Mouse (Mus musculus) cerebellum, adult 9-11 months (tissue): ENCODE results near the gene Slc36a1.

Source experiments
- DNase-seq: peaks from one replicate; pipeline ENCODE4 v3.0.0; 2022

Gene Slc36a1

DNA sequence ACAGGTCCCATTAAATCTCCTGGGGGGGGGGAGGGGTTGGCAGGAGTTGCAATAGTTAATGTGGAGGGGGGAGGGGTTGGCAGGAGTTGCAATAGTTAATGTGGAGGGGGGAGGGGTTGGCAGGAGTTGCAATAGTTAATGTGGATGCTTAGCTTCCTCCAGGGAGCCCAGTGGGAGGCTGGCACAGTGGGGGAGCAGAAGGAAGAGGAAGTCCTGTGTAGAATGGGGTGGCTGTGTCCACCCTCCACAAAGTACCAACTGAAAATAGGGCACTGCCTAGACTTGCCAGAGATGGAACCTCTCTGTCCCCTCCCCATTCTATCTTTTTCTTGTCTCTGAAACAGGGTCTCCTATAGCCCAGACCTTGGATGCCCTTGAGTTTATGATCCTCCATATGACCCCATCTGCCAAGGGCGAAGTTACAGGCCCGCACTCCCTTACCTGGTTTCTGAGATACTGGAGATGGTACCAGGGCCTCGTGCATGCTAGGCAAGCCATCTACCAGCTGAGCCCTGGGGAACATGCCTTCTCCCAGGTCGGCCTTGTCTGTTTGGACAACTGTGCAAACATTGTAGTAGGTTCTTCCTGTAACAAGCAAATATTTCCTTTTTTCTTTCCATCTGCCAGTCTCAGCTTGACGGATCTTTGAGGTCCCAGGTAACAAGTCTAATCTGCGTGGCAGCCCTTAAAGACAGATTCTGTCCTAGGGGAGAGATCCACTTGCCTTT lies 5.6 kb downstream of the Slc36a1 start:
- DNase-seq: no peak

DNA sequence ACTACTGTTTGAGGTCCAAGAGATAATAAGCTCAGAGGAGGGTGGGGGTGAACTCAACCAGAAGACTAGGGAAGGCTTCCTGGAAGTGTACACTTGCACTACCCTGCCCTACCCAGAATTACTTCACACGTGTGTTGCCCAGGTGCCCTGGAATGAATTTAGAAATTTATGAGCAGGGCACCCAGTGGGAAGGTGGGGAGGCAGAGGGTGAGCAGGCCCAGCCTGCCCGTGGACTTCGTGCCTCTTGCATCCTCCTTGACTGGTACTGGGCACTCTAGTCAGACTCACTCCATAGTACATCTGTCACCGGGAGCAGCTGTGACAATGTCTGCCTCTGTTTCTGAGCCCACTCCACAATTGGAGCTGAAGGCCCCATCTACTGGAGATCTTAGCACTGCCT lies 9.4 kb downstream of the Slc36a1 start:
- no peak for DNase-seq

DNA sequence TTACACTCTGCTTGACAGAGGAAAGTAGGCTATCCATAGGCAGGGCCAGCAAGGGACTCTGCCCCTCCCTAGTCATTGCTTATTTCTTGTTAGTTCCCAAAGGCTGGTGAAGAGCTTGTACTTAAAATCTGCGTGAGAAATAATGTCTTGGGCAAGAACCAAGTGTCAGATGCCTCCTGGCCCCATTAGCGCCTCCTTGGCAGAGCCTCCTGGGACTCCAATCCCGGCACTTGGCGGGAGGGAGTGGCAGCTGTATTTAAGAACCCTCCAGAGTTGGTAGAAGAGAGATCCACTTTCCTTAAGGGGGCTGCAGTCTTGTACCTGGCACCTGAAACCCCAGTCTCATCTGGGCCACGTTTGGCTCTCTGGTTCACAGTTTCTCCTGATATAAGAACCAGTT lies 10.0 kb downstream of the Slc36a1 start:
- no peak for DNase-seq

DNA sequence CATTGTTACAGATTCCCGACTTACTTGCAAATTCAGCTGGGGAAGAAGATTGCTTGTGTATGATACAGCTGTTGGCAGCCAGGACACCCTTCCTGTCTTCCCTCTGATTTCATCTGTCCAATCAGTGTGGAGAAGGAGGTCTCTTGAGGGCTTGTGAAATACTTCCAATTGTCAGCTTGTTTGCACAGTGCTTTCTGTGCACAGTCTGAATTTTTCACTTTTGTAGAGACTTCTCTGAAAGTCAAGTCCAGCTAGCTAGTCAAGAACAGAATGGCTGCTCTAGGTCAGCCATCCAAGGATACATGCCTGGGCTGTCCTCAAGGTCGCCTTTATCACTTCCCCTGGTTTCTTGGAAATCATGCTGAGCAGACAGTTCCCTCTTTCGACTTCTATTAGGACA lies 10.8 kb downstream of the Slc36a1 start:
- no peak for DNase-seq

DNA sequence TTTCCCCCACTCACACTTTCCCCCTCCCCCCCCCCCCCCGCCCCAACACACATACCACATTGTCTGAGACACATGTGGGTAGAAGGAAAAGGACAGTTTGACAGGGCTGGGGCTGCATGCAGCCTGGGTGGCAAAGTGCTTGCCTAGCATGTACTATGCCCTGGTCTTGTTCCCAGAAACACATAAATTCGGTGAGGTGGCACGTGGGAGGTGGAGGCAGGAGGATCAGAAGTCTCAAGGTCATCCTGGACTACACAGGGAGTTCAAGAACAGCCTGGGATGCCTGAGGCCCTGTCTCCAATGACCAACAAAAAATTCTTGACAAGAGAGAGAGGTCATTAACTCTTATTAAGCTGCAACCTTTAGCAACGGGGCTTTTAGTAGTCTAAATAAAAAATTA lies 11.9 kb downstream of the Slc36a1 start:
- DNase-seq: no peak

DNA sequence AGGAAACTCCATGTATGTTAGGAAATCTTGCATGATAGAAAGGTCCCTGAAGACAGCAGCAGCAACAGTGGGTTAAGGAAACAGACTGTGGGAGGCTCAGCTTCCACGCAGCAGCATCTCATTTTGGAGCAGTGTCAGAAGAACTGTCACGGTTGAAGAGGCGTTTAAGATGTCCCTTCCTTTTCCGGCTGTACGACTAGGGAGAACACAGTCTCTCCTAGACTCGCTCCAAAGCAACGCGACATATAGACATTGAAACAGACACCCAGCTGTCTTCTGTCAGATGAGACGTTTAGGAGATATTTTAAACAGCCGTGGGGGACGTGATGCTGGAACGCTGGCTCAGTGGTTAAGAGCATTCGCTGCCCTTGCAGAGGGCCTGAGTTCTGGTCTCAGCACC lies 12.7 kb downstream of the Slc36a1 start:
- no peak for DNase-seq

DNA sequence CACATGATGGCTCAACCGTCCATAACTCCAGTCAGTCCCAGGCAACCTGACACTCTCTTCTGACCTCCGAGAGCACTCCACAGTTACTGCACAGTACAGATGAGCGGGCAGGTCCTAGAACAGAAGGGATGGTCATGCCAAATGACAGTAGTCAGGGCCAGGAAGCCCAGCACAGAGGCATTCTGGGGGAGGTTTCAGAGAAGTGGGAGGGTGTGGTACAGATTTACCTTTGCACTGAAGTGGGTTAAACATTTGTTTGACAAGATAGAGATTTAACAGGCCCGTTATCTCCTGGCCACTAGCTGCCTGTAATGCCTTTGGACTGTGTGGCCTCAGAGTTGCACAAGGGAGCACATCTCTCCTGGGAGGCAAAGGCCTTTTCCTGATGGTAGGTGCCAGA lies 13.3 kb downstream of the Slc36a1 start:
- no peak for DNase-seq

DNA sequence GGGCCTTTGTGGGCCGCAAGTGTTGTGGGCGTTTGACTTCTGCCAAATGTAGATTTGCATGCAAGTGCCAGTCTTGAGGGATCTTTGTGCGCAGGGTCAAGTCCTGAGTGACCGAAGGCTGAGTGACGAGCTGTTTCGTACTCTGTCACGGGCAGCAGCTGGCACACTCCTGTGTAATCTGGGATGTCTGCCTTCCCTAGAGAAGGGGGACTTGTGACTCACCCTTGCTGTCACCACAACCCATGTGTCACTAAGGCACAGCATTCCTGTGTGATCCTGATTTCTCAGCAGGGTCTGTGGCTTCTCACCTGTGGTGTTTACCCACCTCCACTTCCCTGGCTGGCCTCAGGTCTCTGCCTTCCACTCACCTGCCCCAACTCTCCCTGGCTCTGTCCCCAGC lies 13.7 kb downstream of the Slc36a1 start:
- no peak for DNase-seq

DNA sequence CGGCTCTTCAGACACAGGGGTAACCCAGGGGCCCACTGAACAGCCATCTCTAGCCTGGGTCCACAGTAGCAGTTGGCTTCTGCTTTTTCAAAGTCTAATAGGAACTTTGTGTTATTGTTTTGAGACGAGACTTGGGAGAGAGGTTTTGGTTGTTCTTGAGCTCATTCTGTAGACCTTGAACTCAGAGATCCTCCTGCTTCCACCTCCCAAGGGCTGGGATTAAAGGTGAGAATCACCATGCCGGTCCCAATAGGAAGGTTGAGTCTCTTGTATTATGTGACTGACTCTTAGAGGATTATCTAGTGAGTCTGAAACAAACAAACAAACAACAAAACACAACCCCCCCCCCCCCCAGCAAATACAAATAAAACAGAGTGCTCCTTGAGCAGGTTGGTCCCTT lies 14.3 kb downstream of the Slc36a1 start:
- no peak for DNase-seq

DNA sequence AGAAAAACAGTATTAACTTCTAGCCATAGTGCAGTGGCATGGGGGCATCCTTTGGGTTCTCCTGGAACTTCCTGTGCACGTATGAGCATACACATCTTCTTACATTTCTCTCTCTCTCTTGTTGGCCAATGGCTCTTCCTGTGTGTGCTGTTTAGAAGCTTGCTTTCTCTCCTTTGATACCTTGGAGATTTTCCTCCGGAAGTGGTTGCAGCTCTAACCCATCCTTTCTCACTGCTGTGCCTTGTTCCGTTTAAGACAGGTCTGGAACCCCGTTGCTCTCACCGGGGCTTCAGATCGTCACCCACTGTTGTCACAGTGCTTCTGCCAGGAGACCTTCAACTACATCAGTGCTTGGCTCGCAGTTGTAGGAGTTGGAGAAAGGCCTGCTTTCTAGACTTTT lies 17.2 kb downstream of the Slc36a1 start:
- DNase-seq: no peak

DNA sequence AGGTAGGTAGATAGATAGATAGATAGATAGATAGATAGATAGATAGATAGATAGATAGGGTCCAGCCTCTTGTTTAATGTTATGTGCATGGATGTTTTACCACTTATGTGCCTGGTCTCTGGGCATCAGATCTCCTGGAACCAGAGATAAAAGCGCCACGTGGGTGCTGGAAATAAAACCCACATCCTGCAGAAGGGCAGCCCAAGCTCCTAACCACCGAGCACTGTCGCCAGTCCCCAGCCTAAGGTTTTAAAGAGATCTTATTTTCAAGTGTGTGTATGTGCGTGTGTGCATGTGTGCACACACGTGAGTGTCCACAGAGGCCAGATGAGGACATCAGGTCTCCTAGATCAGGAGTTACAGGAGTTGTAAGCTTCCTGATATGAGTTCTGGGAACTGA lies 26.9 kb downstream of the Slc36a1 start:
- no peak for DNase-seq

DNA sequence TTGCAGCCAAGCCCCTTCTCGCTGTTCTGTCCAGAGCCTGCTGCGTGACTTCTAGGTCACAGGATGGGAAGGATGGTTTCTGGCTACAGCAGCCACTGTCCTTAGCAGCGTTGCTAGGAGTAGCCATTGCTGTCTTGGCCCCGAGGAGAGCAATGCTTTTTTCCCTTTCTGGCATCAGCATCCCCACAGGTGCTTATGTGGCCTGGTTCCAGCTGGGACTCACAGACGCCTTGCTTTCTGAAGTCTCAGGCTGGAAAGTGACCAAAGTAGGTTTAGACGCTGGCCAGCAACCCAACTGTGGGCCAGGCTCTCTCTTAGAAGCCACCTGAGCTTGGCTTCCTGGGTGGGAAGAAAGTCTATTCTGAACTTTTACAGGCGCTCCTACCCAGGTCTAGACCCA lies 30.1 kb downstream of the Slc36a1 start:
- DNase-seq: peak; percentile 86

DNA sequence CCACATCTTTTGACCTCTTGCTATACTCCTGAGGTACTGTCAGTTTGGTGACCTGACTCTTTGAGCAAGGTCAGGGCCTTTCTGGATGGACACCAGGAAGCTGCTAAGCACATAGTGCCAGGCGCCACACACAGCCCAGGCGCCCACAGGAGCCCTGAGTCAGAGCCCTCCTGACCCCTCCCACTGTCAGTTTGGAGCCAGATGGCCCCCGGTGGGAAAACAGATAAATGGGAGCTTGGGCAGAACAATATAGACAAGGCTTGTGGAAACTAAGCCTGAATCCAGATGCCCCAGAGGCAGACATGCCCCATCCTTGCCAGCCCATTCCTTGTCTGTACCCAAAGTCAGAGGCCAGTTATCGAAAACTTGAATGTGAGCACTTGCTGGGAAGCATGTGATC lies 30.6 kb downstream of the Slc36a1 start:
- DNase-seq: no peak

DNA sequence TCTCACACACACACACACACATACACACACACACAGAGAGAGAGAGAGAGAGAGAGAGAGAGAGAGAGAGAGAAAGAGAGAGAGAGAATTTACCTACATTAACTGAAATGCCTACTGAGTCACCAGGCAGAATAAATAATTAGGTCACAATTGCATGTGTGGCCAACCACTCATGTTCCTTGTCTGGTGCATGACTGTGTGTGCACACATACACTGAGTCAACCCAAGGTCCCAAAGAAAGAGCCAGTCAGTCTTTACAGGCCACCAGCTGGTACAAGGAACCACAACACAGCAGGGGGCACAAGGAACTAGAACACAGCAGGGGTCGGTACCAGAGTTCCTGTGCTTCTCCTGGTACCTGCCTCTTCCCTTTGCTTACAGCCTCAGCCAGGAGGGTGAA lies 32.7 kb downstream of the Slc36a1 start:
- DNase-seq: no peak

DNA sequence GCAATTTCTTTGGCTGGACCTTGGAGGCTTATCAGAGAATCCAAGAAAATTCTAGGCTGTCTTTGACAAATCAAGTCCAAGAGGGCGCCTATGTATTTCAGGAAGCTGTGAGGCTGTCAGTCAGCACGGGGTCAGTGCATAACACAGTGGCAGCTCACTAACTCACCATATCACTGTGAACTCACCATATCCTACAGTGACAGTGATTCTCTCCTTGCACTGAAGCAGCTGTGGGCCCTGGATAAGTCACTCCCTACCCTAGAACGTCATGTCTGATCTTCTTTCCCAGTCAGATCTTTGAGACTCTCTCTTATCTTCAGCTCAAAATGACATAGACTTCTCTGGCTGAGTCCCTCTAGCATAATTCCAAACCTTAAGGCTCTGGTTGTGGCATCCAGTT lies 35.3 kb downstream of the Slc36a1 start:
- no peak for DNase-seq

DNA sequence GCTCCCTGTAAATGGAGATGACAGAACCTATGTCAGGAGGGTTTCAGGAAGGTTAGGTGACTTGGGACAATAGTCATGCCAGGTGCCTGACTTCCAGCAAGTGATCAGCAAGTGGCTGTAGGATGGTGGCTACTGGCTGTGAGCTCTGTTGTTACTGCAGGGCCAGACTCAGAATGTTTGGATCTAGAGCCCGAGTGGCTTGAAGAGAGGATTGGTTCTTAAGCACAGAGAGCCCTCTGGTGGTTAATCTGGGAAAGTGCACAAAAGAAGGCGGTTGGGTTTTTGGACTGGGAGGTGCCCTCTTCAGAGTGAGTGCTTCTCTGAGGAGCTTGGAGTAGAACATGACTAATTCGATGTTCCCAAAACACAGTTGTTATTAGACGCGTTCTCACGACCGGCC lies 36.4 kb downstream of the Slc36a1 start:
- peak; percentile 83 for DNase-seq

DNA sequence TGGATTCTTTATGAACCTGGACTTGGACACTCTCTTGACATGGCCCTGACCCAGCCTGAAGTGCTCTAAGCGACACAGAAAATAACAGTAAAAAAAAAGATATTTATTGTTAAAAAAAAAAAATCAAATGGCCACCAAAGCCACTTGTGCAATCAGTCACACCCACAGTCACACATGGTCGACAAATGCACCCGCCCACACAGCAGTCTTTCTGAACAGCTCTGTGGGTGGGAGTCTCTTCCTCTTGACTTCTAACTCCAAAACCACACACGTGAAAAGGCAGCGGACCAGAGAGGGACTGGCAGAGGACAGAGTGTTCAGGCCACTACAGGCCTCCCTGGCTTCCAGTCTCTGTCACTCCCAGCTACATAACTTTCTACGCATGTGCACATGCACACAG lies 46.4 kb downstream of the Slc36a1 start:
- peak; percentile 24 for DNase-seq

DNA sequence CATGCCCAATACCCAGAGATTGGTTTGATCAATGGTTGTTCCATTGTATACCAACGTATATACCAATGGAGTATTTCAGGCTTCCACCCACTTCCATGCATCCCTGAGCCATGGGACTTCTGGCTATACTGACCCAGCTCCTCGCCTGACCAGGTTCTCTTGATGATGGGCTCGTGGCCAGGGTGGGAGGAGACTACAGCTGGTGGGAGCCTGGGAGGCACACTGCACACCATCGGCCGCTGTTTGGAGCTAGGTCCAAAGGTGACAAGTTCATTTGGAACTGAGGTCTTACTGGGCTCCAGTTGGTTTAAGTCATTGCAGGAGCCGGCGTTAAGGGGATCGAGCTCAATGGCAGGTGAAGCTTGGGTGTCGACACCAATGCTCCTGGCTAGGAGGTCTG lies 49.2 kb downstream of the Slc36a1 start:
- peak; percentile 30 for DNase-seq

DNA sequence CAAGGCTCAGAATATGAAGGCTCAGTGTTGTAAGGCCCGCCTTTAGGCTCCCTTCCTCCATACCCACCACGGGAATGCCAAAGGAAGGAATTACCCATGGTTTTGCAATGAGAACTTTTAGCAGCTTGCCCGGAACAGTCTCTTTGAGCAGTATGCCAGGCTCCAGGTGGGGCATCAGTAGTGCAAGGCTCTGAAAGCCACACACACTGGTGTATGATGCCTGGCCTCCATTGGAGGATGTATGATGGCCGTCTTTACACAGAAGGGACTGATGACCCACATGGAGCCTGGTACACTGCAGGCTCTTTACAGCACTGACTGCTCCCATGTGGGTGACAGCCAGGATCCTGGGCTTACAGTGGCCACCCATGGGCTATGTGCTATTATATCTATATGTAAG lies 57.0 kb downstream of the Slc36a1 start:
- DNase-seq: peak; percentile 67

DNA sequence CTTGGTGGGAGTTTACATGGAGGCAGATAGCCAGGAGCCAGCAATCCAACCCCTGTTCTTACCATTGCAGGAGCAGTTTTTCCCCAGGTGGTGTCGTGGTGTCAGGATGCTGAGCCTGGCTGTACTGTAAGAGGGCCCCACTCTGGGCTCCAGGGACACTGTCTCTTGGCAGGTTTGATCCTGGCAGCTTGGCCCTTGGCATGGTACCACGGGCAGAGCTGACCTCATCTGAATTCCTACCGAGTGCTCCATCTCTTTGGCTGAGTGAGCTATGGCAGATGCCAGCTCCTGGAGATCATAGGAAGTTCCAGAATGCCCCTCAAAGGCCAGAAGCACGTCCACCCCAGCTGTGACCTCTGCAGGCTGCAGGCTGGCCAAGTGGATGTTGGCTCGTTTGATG lies 57.9 kb downstream of the Slc36a1 start:
- peak; percentile 98 for DNase-seq

DNA sequence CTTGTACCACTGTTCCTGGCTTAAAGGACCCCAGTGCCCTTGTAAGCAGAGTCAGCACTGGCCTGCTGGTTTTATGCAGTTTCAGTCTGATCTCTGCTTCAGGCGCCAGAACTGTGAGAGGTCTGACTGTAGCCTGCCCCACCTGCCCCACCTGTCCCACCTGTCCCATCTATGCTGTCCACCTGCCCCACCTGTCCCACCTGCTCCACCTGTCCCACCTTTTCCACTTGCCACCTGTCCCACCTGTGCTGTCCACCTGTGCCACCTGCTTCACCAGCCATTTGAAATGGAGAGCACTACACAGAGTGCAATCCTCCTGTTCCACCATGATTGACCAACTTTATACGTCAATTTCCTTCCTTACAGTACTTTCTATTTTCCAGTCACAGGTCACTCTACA lies 60.2 kb downstream of the Slc36a1 start:
- no peak for DNase-seq

DNA sequence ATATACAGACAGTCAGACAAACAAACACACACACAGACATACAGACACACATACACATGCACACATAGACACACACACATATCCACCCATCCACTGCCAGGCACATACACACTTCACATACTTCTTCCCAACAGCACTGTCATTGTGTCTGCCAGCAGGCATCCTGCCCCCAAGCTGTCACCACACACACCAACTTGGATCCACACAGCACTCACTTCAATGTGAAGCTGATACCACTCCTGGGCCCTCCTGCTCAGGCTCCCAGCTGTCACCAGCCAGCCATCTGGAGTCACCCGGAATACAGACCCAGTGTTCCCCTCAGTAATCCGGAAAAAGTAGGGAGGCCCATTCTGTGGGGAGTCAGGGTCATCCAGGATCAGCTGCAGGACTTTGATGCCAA lies 61.5 kb downstream of the Slc36a1 start:
- peak; percentile 61 for DNase-seq

DNA sequence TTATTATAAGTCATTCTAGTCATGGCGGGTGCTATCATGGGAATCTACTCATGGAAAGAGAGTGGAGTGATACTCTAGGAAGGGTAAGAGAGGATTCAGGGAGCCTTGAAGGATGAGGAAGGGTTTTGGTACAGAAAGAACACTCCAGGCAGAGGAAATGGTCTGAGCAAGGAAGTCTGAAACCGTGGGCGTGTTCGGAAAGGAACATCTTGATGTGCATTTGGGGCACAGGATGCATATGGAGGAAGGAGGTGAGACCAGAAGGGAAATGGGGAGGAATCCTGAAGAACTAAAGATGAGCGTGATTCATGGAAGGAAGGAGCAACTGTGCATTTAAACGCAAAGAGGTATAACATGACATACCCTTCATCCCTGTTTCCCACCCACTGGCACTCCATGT lies 64.4 kb downstream of the Slc36a1 start:
- no peak for DNase-seq

DNA sequence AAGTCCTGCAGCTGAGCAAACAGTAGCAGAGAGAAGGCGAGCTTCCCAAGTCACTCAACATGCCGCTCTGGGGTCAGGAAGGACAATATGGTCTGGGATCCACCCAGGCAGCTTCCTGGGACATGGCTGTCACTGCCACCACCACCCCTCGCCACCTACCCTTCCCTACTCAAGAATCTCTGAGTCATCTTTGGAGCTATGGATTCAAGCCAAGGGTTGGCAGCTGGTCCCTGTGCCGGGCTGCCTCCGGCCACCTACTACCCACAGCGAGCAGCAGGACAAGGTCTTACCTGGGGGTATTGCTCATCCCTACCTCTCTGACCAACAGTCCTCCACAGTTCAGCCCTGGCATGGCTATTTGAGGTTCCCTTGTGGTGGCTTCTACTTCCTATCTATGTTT lies 70.6 kb downstream of the Slc36a1 start:
- peak; percentile 93 for DNase-seq
